Mouse (Mus musculus) heart, postnatal 0 days (tissue): ENCODE data around the gene Bcl2a1a. TPM values are rescaled to one million over a fixed set of nuclear protein-coding genes. Genes with fewer than 3 reads are reported as not detected.
"Not testable (repeated sequence)": the region's sequence is repeated elsewhere in the genome, so short reads cannot be mapped to it uniquely, and the experiment has no call there.

Experiments
- ATAC-seq: fragments of 200-750 bp; cut with Nextera tagmentation; 2 replicates; pipeline ENCODE4 v1.8.0; 2017; ENCODE audit warnings: low read depth, moderate number of reproducible peaks, moderate library complexity; ENCODE audit not compliant: insufficient read depth
- DNase-seq: peaks from one replicate; pipeline ENCODE4 v3.0.0-alpha.2; 2016; ENCODE audit warnings: low spot score
- H3K27ac ChIP-seq: fragments of 300-500 bp; sonication (generic); 2 replicates; pipeline ENCODE4 v1.5.1; 2014; ENCODE audit warnings: low read depth, mild to moderate bottlenecking
- H3K27me3 ChIP-seq: fragments of 300-500 bp; sonication (generic); 2 replicates; pipeline ENCODE4 v1.6.1; 2014; ENCODE audit warnings: low read length, mixed read lengths; ENCODE audit not compliant: control insufficient read depth, insufficient read depth
- H3K36me3 ChIP-seq: fragments of 300-500 bp; sonication (generic); replicated peaks from 2 replicates; pipeline ENCODE4 v1.6.1; 2014; ENCODE audit warnings: low read length, mixed read lengths; ENCODE audit not compliant: control insufficient read depth, insufficient read depth
- H3K4me1 ChIP-seq: fragments of 300-500 bp; sonication (generic); 2 replicates; pipeline ENCODE4 v1.6.1; 2014; ENCODE audit warnings: antibody characterized with exemption; ENCODE audit not compliant: control insufficient read depth, insufficient read depth
- H3K4me2 ChIP-seq: fragments of 300-500 bp; sonication (generic); 2 replicates; pipeline ENCODE4 v1.6.1; 2014; ENCODE audit warnings: low read depth, mild to moderate bottlenecking, low read length, moderate library complexity
- H3K4me3 ChIP-seq: fragments of 300-500 bp; sonication (generic); 2 replicates; pipeline ENCODE4 v1.5.1; 2014; ENCODE audit warnings: low read depth, low read length
- H3K9ac ChIP-seq: fragments of 300-500 bp; sonication (generic); replicated peaks from 2 replicates; pipeline ENCODE4 v1.6.1; 2014; ENCODE audit warnings: low read depth, low read length, mixed read lengths
- H3K9me3 ChIP-seq: fragments of 300-500 bp; sonication (generic); replicated peaks from 2 replicates; pipeline ENCODE4 v1.6.1; 2016; ENCODE audit warnings: low read length; ENCODE audit not compliant: control insufficient read depth
- WGBS: fragments of 180-500 bp; shearing (Covaris S2); extraction: QIAGEN DNeasy Blood & Tissue Kit; methylation state at CpG from one replicate; pipeline ENCODE4 v1.1.7; 2014; 5-methylcytosine and 5-hydroxymethylcytosine counted together
- polyA plus RNA-seq: library from polyadenylated mRNA; unstranded; fragments of >200 nt; fragmentation: Nextera tagmentation; extraction: Ambion mirVana; gene quantifications from 2 replicates; pipeline ENCODE4 v1.2.1, GENCODE M21; 2015
- total RNA-seq: library from RNA; depleted of rRNA; stranded (reverse); fragments of >200 nt; gene quantifications from 2 replicates; pipeline ENCODE4 v1.2.3, GENCODE M21; 2014; ENCODE audit warnings: low replicate concordance; rRNA removed

The Bcl2a1a gene
- not detected in 2 replicates for total RNA-seq
- 0.15 and 0.41 TPM in 2 replicates for polyA plus RNA-seq

- not testable (repeated sequence) for ATAC-seq, H3K4me3 ChIP-seq, H3K27me3 ChIP-seq, H3K36me3 ChIP-seq, H3K4me2 ChIP-seq, H3K9ac ChIP-seq, H3K4me1 ChIP-seq, H3K27ac ChIP-seq, H3K9me3 ChIP-seq, DNase-seq
- 65% methylated on average over 5 of the region's 5 CpGs for WGBS
Measured at GRCm38 (mm10) chr9:88956670-88957153, at the start of gene Bcl2a1a. Bcl2a1a (plus strand) TSS chr9:88956900.

GRCm38 (mm10) chr9:88916576-88916975 lies 40.1 kb upstream of the Bcl2a1a start:
- not testable (repeated sequence) for H3K27me3 ChIP-seq, H3K9me3 ChIP-seq, H3K27ac ChIP-seq, H3K4me1 ChIP-seq, H3K36me3 ChIP-seq, ATAC-seq, H3K4me2 ChIP-seq, DNase-seq, H3K9ac ChIP-seq, H3K4me3 ChIP-seq
- WGBS = 64% methylated on average over 4 of the region's 5 CpGs

- H3K27me3 ChIP-seq, H3K27ac ChIP-seq, H3K4me2 ChIP-seq, H3K9ac ChIP-seq, H3K9me3 ChIP-seq, H3K4me3 ChIP-seq, ATAC-seq, H3K4me1 ChIP-seq, H3K36me3 ChIP-seq, DNase-seq: not testable (repeated sequence)
- WGBS = 3% methylated on average over 1 of the region's 3 CpGs
Measured at GRCm38 (mm10) chr9:88938312-88938711, 18.4 kb upstream of the Bcl2a1a start.

- H3K27me3 ChIP-seq, ATAC-seq, DNase-seq, H3K4me2 ChIP-seq, H3K4me1 ChIP-seq, H3K4me3 ChIP-seq, H3K9ac ChIP-seq, H3K36me3 ChIP-seq, H3K9me3 ChIP-seq, H3K27ac ChIP-seq: not testable (repeated sequence)
Measured at GRCm38 (mm10) chr9:88951466-88951865, 5.2 kb upstream of the Bcl2a1a start.

GRCm38 (mm10) chr9:88953151-88953550 lies 3.5 kb upstream of the Bcl2a1a start:
- not testable (repeated sequence) for H3K27ac ChIP-seq, H3K36me3 ChIP-seq, H3K4me1 ChIP-seq, H3K9ac ChIP-seq, H3K4me2 ChIP-seq, H3K9me3 ChIP-seq, DNase-seq, H3K4me3 ChIP-seq, H3K27me3 ChIP-seq, ATAC-seq

- not testable (repeated sequence) for DNase-seq, H3K4me2 ChIP-seq, H3K9me3 ChIP-seq, H3K4me1 ChIP-seq, ATAC-seq, H3K27ac ChIP-seq, H3K9ac ChIP-seq, H3K4me3 ChIP-seq, H3K27me3 ChIP-seq, H3K36me3 ChIP-seq
- WGBS = 60% methylated on average over 1 of the region's 1 CpGs
Measured at GRCm38 (mm10) chr9:88955224-88955623, 1.5 kb upstream of the Bcl2a1a start.

GRCm38 (mm10) chr9:88956035-88956434 lies 665 bp upstream of the Bcl2a1a start:
- not testable (repeated sequence) for ATAC-seq, DNase-seq, H3K4me2 ChIP-seq, H3K4me1 ChIP-seq, H3K27me3 ChIP-seq, H3K27ac ChIP-seq, H3K4me3 ChIP-seq, H3K9ac ChIP-seq, H3K36me3 ChIP-seq, H3K9me3 ChIP-seq
- 78% methylated on average over 2 of the region's 4 CpGs for WGBS
